8 mouse cellular contexts compared by ENCODE assay signal in the genomic region with DNA sequence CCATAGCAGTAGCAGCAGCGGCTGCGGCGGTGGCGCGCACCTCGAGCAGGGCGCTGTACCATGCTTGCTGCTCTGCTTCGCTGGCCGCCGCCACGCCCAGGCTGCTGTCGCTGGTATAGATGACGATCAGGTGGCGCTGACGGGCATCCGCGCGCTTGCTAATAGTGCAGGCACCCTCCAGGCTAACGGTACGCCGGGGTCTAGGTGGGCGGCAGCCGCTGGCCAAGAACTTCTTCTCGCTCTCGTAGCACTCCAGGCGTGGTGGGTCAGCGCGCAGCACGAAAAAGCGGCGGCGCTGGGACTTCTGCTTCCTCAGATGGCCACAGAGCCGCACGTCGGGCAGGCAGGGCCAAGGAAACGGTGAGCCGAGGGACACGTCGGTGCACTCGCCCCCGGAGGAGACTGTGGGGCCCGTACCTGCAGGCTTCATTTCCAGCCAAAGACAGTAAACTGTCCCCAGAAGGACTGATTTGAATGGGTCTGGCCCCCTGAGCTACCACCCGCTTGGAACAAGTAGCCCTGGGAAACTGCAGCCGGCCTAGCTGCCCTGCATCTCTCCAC. TPM values are rescaled to one million over a fixed set of nuclear protein-coding genes. Genes with fewer than 3 reads are reported as not detected.
DNase-seq lines count a peak whose midpoint lies in the region; ATAC-seq and TF ChIP-seq lines count a peak whose summit lies in the region.

No protein-coding gene starts in this region.

- no peak for ATAC-seq in embryonic facial prominence, embryonic 11.5 days (replicated peaks; ENCODE audit: insufficient number of reproducible peaks, low FRiP score, low TSS enrichment, low read depth)
- 0 out of 2 replicates have a peak, but pooled peaks have one; percentile 23 for ATAC-seq in intestine, embryonic 15.5 days

- peaks cover 10% of the 10 kb centered on the region for H3K36me3 ChIP-seq in embryonic facial prominence, embryonic 11.5 days (replicated peaks; ENCODE audit: control insufficient read depth, insufficient read depth, low read depth, low read length)
- H3K36me3 ChIP-seq in intestine, embryonic 15.5 days, result peaks cover 18% of the 10 kb centered on the region; the same call in 1 of the 2 replicates

- no peak for TF ChIP-seq CTCF in layer of hippocampus, adult 2 months (conservative IDR thresholded peaks at IDR 0.05)

- 3% methylated on average over 44 of the region's 44 CpGs for WGBS in embryonic facial prominence, embryonic 11.5 days
- WGBS in intestine, embryonic 15.5 days, result 6% methylated on average over 44 of the region's 44 CpGs

- no peak overlapping the region for H3K9ac ChIP-seq in embryonic facial prominence, embryonic 11.5 days (replicated peaks; ENCODE audit: low read length)
- no peak overlapping the region; the same call in 1 of the 2 replicates for H3K9ac ChIP-seq in intestine, embryonic 15.5 days

- no peak for DNase-seq in layer of hippocampus, adult 2 months (ENCODE audit: low spot score in 2 of 2)
- no peak for DNase-seq in layer of hippocampus, postnatal 36 days
- peak; percentile 30 for DNase-seq in embryonic facial prominence, embryonic 11.5 days (ENCODE audit: low spot score)
- peak; percentile 48 to 56 for DNase-seq in lung, postnatal 4 days
- peak; percentile 72 to 75 for DNase-seq in spleen, postnatal 36 days (ENCODE audit: low spot score in 2 of 2)
- DNase-seq in right cerebral cortex, postnatal 4 days, result no peak
- DNase-seq in urinary bladder, postnatal 36 days (ENCODE audit: low spot score in 2 of 2), result no peak

- H3K9me3 ChIP-seq in embryonic facial prominence, embryonic 11.5 days (replicated peaks; ENCODE audit: control insufficient read depth, low read length), result no peaks in the 10 kb centered on the region
- H3K9me3 ChIP-seq in intestine, embryonic 15.5 days, result no peaks in the 10 kb centered on the region

- H3K4me3 ChIP-seq in layer of hippocampus, adult 2 months, result peak overlapping the region; percentile 16; the same call in 1 of the 2 replicates
- H3K4me3 ChIP-seq in embryonic facial prominence, embryonic 11.5 days (ENCODE audit: low read depth, low read length), result peak overlapping the region; percentile 26
- peak overlapping the region; percentile 33 for H3K4me3 ChIP-seq in intestine, embryonic 15.5 days (replicated peaks)

- H3K4me2 ChIP-seq in embryonic facial prominence, embryonic 11.5 days (ENCODE audit: low read depth, low read length), result peak overlapping the region; percentile 52
- H3K4me2 ChIP-seq in intestine, embryonic 15.5 days (replicated peaks), result peak overlapping the region; percentile 65

- no peak overlapping the region for H3K27ac ChIP-seq in layer of hippocampus, adult 2 months
- H3K27ac ChIP-seq in embryonic facial prominence, embryonic 11.5 days (replicated peaks; ENCODE audit: low read depth, low read length), result no peak overlapping the region
- no peak overlapping the region for H3K27ac ChIP-seq in intestine, embryonic 15.5 days

- peaks cover 21% of the 10 kb centered on the region for H3K27me3 ChIP-seq in embryonic facial prominence, embryonic 11.5 days (ENCODE audit: control insufficient read depth, insufficient read depth, low read length)
- peaks cover 22% of the 10 kb centered on the region for H3K27me3 ChIP-seq in intestine, embryonic 15.5 days (replicated peaks)

- peaks cover 8% of the 10 kb centered on the region for H3K4me1 ChIP-seq in embryonic facial prominence, embryonic 11.5 days (ENCODE audit: control insufficient read depth, insufficient read depth, low read length)
- peaks cover 40% of the 10 kb centered on the region for H3K4me1 ChIP-seq in intestine, embryonic 15.5 days (replicated peaks)

RNA-seq across cellular contexts. Expression of a gene that starts 0.3 kb away (rescaled TPM):
- under 1 TPM in 1 of 2 experiments, not detected in 1; 0.15 TPM for total RNA-seq in layer of hippocampus, adult 2 months (2021)
- total RNA-seq in layer of hippocampus, postnatal 36 days (2021), result under 1 TPM; 0.15 to 0.28 TPM
- 0.10 and 0.53 TPM in 2 replicates for polyA plus RNA-seq in embryonic facial prominence, embryonic 11.5 days (2014; fragmentation: Nextera tagmentation; extraction: Ambion mirVana)
- polyA plus RNA-seq in intestine, embryonic 15.5 days (2015; fragmentation: Nextera tagmentation; extraction: Ambion mirVana), result 0.13 and 0.18 TPM in 2 replicates

RNA-seq across cellular contexts. Expression of a gene that starts 4.0 kb away (rescaled TPM):
- 10 to 100 TPM in 1 of 2 experiments, 1 to 10 TPM in 1; 8.4 to 16.4 TPM for total RNA-seq in layer of hippocampus, adult 2 months (2021)
- 10 to 100 TPM; 10.1 to 13.3 TPM for total RNA-seq in layer of hippocampus, postnatal 36 days (2021)
- polyA plus RNA-seq in embryonic facial prominence, embryonic 11.5 days (2014; fragmentation: Nextera tagmentation; extraction: Ambion mirVana), result 2.8 and 5.2 TPM in 2 replicates
- polyA plus RNA-seq in intestine, embryonic 15.5 days (2015; fragmentation: Nextera tagmentation; extraction: Ambion mirVana), result 5.5 and 8.9 TPM in 2 replicates

RNA-seq across cellular contexts. Expression of a gene that starts 16.2 kb away (rescaled TPM):
- 10 to 100 TPM; 15.5 to 19.7 TPM for total RNA-seq in layer of hippocampus, adult 2 months (2021)
- 10 to 100 TPM; 18.6 to 23.9 TPM for total RNA-seq in layer of hippocampus, postnatal 36 days (2021)
- polyA plus RNA-seq in embryonic facial prominence, embryonic 11.5 days (2014; fragmentation: Nextera tagmentation; extraction: Ambion mirVana), result 3.7 and 4.8 TPM in 2 replicates
- polyA plus RNA-seq in intestine, embryonic 15.5 days (2015; fragmentation: Nextera tagmentation; extraction: Ambion mirVana), result 7.4 and 8.0 TPM in 2 replicates

RNA-seq across cellular contexts. Expression of a gene that starts 16.2 kb away (rescaled TPM):
- total RNA-seq in layer of hippocampus, adult 2 months (2021), result 10 to 100 TPM; 25.4 to 28.1 TPM
- 10 to 100 TPM; 21.8 to 25.3 TPM for total RNA-seq in layer of hippocampus, postnatal 36 days (2021)
- 28.4 and 30.0 TPM in 2 replicates for polyA plus RNA-seq in embryonic facial prominence, embryonic 11.5 days (2014; fragmentation: Nextera tagmentation; extraction: Ambion mirVana)
- polyA plus RNA-seq in intestine, embryonic 15.5 days (2015; fragmentation: Nextera tagmentation; extraction: Ambion mirVana), result 34.7 and 36.3 TPM in 2 replicates

RNA-seq across cellular contexts. Expression of a gene that starts 16.4 kb away (rescaled TPM):
- total RNA-seq in layer of hippocampus, adult 2 months (2021), result under 1 TPM in 1 of 2 experiments, not detected in 1; 0.56 TPM
- total RNA-seq in layer of hippocampus, postnatal 36 days (2021), result under 1 TPM; 0.18 to 0.77 TPM
- 0.13 TPM in 1 of 2 replicates, not detected in the other for polyA plus RNA-seq in embryonic facial prominence, embryonic 11.5 days (2014; fragmentation: Nextera tagmentation; extraction: Ambion mirVana)
- 0.15 TPM in 1 of 2 replicates, not detected in the other for polyA plus RNA-seq in intestine, embryonic 15.5 days (2015; fragmentation: Nextera tagmentation; extraction: Ambion mirVana)

Comparison
In these comparisons a context has a peak if more than half of its experiments do, and no peak if none do; other contexts are left out.
1. DNase-seq: peak in embryonic facial prominence, embryonic 11.5 days (single experiment), lung, postnatal 4 days (2 of 2) and spleen, postnatal 36 days (2 of 2); none in layer of hippocampus, adult 2 months (0 of 2), layer of hippocampus, postnatal 36 days (0 of 2), right cerebral cortex, postnatal 4 days (single experiment) and urinary bladder, postnatal 36 days (0 of 2).
2. Peak in every context shown above with its lines, with median percentiles within 50 percentile points of each other: H3K4me3 ChIP-seq.